Mouse (Mus musculus) heart, postnatal 25 days (tissue): ENCODE data around the gene Efcab9. TPM values are rescaled to one million over a fixed set of nuclear protein-coding genes. Genes with fewer than 3 reads are reported as not detected.
"Not testable (repeated sequence)": the region's sequence is repeated elsewhere in the genome, so short reads cannot be mapped to it uniquely, and the experiment has no call there.

Experiments used
- DNase-seq: peaks from one replicate; pipeline ENCODE4 v3.0.0; 2022; ENCODE audit warnings: low spot score
- intact Hi-C: fragments of 180-260 bp; cut with DNase I; formaldehyde crosslinking; loops from one replicate; pipeline ENCODE4 v1.15.1; 2025
- total RNA-seq, 2 experiments: library from RNA; stranded (reverse); gene quantifications; 2 replicates each; pipeline ENCODE4 v1.2.3; 2021

Gene Efcab9
- total RNA-seq, 2 experiments from 2014 or later, result 0.61 TPM; not detected in 1

DNA sequence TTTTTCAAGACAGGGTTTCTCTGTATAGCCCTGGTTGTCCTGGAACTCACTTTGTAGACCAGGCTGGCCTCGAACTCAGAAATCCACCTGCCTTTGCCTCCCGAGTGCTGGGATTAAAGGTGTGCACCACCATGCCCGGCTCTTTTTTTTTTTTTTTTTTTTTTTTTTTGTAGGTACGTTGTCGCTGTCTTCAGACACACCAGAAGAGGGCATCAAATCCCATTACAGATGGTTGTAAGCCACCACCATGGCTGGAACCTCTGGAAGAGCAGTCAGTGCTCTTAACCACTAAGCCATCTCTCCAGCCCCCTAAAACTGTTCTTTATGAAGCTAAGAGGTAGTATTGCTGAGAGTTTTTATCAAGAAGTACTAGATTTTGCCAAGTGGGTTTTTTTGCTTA is 17.0 kb downstream of the Efcab9 start:
- not testable (repeated sequence) for DNase-seq
- intact Hi-C loops, result loop anchor here (5.0 kb wide), 1 partner anchor 72 kb away; no protein-coding TSS in a partner anchor

DNA sequence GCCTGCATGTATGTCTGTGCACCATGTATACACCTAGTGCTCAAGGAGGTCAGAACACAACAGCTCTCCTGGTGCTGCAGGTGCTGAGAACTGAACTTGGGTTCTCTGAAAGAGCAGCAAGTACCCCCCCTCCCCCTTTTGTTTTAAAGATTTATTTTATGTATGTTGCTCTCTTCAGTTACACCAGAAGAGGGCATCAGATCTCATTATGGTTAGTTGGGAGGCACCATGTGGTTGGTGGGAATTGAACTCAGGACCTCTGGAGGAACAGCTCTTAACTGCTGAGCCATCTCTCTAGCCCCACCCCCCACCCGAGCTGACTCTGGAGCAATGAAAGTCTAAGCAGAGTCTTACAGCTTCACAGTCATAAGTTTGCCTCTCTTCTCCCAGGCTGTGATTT is 21.0 kb downstream of the Efcab9 start:
- no peak for DNase-seq
- intact Hi-C loops, result loop anchor here (5.0 kb wide), 1 partner anchor 76 kb away; no protein-coding TSS in a partner anchor

DNA sequence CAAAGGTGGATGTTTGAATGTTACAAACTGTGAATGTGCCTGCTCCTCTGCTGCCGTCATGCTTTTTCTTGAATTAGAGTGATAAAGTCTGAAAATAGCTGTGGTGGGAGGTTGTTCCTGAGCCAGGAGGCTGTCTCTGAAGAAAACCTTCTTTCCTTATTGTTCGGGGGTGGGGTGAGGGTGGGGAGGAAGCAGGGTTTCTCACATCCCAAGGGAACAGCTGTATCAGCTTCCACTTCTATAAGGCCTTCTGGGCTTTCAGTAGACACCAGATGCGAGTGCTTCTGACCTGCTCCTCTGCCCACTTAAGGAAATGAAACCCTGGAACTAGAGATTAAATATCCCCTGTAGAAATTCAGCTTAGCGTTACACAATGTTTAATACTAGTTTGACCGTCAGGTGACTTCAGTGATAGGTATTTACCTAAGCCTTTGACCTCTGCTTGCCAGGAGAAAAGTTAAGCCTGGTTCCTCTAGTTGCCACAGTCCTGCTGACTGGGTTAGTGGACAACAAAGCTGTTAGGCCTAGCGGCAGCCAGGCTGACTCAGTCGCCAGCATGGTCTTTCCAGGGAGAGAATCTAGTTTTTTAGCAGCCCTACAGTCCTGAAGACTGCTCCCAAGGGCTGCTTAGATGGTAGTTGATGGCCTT is 26.7 kb downstream of the Efcab9 start:
- DNase-seq, result no peak
- intact Hi-C loops, result no loop called here

DNA sequence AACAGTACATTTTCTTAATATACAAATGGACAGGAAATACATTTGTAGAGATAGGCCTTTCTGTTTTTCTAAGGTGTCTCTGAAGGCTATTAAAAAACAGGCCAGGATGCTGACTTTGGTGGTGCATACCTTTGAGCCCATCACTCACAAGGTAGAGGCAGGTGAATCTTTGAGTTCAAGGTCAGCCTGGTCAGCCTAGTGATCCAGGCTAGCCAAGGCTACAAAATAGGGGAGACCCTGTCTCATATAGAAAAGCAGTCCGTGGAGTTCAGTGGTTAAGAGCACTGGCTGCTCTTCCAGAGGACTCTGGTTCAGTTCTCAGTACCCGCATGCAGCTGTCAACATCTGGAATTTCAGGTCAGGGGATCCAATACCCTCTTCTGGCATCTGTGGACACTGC is 28.2 kb downstream of the Efcab9 start:
- intact Hi-C loops, result no loop called here
- DNase-seq, result no peak

DNA sequence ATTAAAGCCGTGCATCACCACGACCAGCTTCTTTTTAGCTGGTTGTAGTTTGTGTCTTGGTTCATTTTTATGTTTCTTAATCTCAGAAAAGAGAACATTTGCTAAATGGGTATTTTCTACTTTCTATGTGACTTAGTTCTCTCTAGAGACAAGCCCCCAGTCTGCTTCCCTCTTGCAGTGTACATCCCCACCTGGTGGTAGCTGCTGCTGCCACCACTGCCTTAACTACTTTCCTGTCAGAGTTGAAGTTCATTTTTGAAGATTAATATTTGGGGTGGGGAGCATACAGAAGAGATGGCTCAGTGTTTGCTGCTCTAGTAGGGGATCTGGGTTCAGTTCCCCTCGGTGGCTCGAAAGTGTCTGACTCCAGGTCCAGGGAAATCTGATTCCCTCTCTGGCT is 31.9 kb downstream of the Efcab9 start:
- intact Hi-C loops, result no loop called here
- no peak for DNase-seq

DNA sequence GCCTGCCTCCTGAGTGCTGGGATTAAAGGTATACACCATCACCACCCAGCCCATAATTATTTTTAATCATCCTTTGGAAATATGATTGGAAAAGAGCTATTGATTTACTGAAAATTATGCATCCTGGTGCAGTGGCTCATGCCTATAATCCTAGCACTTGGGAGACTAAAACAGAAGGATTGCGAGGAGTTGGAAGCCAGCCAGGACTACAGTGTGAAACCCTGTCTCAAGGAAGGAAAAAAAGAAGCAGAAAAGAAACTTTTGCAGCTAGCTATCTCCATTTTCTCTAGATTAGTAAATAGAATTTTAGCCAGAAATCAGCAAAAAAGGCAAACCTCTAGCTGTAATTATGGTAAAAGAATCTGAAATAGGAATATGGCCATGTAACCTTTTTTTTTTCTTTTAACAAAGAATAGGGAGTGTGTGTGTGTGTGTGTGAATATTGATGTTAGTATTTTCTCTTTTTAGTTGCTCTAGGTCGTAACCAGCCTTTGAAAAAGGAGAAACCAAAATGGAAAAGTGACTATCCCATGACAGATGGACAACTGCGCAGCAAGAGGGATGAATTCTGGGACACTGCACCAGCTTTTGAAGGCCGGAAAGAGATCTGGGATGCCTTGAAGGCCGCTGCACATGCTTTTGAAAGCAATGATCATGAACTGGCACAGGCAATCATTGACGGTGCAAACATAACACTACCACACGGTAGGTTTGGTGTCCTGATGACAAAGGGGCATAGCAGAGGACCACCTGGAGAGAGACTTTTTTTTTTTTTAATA is 32.9 kb downstream of the Efcab9 start:
- intact Hi-C loops, result no loop called here
- DNase-seq, result no peak

DNA sequence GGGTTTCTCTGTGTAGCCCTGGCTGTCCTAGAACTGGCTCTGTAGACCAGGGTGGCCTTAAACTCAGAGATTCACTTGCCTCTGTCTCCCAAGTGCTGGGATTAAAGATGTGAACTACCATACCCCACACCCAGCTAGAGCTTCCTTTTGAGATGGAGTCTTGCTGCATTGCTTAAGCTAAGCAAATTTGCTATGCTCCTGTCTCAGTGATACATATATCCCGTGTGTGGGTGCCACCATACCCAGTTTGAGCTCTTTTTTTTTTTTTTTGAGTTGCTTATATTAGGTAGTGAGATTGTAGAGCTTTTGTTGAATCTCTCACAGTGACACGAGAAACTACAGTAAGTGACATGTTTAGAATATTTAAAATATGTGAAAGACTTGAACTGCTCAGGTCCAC is 36.6 kb downstream of the Efcab9 start:
- intact Hi-C loops, result no loop called here

DNA sequence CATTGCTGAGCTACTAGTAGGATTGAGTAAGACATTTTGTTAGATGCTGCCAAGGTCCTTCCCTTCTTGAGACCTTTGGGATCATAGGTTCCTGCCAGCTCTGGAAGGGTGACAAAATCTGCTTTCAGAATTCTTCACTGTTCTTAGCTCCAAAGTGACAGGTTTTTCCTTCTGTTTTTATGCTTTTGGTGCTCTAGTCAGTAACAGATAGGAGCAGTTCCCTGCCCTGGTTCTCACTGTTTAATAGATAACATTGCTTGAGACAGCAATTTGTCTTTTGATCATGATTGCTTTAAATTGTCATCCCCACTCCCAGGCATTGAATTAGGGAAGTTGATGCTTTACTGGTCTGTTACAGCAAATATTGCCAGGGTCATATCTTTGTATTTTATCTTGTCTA is 38.6 kb downstream of the Efcab9 start:
- DNase-seq, result no peak
- intact Hi-C loops, result loop anchor here (5.0 kb wide), 1 partner anchor 36 kb away; the partner anchor contains the start of gene Ubtd2

More for the DNA sequence above, 36.6 kb downstream of the Efcab9 start:
- no peak for DNase-seq

DNA sequence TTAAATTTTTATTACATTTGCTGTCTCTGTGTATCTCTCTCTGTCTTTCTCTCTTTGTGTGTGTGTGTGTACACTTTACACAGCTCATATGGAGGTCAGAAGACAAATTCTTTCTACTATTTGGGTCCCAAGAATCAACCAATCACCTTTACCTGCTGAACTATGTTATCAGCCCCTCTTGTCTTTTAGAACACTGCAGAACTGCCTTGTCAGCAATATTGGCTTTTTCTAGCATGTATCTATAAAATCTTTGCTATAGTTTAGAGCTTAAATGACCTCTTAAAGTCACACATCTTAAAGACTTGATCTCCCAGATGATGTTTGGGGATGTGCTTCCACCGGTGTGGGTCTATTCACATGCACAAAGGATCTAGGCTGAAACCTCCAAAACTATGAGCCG is 40.8 kb downstream of the Efcab9 start:
- no peak for DNase-seq
- intact Hi-C loops, result loop anchor here (5.0 kb wide), 1 partner anchor 34 kb away; the partner anchor contains the start of gene Ubtd2

DNA sequence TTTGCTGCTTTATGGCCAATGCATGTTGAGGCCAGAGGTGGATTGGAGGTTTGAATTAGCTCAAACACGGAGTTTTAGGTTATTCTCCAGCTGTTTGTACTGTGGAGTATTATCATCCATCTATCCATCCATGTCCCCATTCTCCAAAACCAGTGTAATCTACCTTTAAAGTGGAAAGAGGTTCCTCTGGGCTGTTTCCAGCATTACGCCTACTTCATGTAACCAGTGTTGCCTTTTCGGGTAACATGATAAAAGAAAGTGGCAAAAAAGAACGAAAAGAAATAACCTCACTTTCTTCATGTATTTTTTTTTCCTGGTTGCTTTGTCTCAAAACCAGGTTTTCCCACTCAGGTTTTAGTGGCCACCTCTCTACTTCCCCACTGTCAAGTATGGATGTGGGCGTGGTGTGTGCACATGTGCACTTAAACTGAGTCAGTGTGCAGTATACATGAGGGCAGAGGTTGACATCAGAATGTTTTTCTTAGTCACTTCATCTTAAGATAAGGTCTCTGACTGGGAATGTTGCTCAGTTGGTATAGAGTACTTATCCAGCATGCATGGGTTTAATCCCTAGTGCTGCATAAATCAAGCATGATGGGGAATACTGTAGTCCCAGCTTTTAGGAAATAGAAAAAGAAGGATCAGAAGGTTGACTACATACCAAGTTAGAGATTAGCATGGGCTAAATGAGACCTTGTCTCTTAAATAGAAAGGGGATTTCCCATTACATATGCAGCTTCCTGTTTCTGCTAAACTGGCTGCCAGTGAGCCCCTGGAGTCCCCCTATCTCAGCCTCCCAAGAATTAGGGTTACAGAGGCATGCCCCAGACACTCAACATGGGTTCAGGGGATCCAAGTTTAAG is 42.8 kb downstream of the Efcab9 start:
- no peak for DNase-seq
- intact Hi-C loops, result no loop called here

DNA sequence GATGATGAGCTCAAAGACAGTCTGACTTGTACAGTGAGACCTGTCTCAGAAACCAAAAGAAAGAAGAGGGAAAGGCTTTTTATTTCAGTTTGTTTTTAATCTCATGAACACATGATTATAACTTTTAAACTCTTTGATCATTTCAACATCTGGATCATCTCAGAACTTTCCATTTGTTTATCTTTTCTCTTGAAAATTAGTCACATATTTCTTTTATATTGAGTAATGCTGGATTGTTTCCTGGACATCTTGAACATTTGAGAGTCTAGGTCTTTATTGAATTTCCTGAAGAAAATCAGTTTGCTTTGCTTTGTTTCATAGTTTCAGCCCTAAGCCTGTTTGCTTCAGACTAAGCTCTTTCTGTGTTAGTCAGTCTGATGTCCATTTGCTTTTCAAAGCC is 43.5 kb downstream of the Efcab9 start:
- intact Hi-C loops, result no loop called here
- DNase-seq, result no peak

DNA sequence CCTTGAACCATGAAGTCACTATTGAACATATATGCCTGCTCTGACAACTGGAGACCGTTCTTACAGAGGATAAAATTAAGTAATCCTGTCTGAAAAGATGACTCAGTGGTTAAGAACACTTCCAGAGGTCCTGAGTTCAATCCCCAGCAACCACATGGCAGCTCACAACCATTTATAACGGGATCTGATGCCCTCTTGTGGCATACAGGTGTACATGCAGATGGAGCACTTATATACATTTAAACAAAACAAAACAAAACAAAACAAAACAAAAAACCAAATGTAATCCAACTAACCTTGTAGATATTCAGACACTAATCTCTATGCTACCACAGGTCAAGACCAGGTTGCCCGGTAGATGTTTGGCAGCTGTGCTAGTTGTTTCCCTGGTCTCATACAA is 44.4 kb downstream of the Efcab9 start:
- intact Hi-C loops, result no loop called here
- DNase-seq, result no peak

DNA sequence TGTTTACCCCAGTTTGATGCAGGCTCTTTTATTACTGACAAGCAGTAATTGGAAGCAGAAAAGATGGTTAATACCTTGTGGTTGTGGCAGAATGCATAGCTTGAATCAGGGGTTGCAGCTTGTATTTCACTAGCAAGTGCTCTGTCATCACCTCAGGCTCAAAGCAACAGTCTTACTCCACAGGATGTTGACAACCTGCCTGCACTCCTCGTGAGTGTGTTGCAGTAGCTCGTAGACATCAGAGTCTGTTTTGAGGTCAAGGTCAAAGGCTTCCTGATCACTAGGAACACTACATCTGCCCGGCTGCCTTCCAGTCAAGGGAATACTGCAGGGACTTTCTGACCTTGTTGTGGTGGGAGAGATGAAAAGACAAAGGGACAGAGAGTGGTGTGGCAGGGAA is 45.3 kb downstream of the Efcab9 start:
- intact Hi-C loops, result no loop called here
- no peak for DNase-seq

DNA sequence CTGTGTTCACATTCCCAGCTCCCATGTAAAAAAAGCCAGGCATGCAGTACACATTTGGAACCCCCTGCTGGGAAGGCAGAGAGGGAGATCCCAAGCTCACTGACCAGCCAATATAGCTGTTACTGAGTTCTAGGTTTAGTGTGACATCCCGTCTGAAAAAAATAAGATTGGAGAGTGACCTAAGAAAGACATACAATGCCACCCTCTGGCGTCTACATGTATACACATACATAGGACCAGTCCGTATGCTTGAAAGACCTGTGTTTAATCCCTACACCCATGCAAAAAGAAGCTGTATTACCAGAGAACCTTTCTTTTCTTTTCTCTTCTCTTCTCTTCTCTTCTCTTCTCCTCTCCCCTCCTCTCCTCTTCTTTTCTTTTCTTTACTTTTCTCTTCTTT is 46.6 kb downstream of the Efcab9 start:
- intact Hi-C loops, result no loop called here

DNA sequence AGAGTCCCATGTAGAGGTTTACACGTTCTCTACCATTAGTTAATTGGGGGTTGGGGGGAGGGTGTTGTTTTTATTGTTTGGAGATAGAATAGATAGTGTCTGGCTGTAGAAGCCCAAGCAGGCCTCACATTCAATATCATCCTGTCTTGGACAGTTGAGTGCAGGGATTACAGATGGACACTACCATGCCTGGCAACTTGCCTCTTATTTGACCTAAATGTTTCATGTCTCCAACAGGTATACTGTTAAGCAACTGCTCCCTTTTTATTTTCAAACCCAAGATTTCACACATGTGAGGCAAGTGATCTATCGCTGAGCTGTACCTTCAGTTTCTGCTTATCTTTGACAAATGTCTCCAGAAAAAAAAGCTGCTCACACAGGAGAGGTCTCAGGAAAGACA is 50.4 kb downstream of the Efcab9 start:
- intact Hi-C loops, result no loop called here
- DNase-seq, result no peak

More for the DNA sequence above, 46.6 kb downstream of the Efcab9 start:
- DNase-seq, result no peak

DNA sequence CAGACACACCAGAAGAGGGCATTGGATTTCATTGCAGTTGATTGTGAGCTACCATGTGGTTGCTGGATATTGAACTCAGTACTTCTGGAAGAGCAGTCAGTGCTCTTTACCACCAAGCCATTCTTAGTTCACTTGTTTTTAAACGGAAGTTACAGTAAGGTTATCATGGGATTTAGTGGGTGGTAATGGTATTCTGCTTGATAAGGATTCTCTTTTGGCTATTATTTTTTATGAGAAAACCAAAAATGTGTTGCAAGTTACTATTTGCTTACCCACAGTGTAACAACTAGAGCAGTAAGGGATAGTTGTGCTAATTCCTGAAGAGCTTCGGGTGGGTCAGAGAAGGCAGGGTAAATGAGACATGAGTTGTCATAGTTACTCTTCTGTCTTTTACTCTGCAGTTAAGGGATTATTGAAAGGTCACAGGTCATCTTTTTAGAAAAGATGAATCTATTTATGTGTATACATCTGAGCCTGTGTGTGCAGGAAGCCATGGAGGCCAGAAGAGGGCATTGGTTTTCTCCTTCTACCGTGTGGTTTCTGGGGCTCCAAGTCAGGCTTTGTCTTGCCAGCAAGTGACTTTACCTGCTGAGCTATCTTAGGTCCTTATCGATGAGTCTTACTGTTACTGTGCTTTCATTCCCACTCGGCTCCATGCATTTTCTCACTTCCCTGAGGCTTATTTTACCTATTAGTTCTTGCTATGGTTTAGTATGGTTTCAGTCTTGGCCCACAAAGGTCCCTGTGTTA is 56.2 kb downstream of the Efcab9 start:
- DNase-seq, result no peak
- intact Hi-C loops, result no loop called here

DNA sequence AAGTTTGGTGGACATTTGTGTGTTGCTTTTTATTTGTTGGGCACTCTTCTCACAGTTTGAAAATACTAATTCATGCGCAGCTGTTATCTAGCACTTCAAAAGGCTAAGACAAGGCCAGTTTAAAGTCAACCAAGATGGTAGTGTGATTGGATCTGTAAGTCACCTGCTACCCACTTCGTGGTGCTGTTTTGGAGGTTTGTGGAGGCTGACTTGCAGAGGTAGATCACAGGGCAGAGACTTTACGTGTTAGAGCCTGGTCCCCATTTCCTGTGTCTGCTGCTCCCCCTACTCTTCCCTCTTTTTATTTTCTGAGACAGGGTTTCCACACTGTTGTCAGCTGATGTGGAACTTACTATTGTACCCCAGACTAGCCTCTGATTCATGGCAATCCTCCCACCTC is 57.2 kb downstream of the Efcab9 start:
- DNase-seq, result no peak
- intact Hi-C loops, result no loop called here
